In the genomic region with DNA sequence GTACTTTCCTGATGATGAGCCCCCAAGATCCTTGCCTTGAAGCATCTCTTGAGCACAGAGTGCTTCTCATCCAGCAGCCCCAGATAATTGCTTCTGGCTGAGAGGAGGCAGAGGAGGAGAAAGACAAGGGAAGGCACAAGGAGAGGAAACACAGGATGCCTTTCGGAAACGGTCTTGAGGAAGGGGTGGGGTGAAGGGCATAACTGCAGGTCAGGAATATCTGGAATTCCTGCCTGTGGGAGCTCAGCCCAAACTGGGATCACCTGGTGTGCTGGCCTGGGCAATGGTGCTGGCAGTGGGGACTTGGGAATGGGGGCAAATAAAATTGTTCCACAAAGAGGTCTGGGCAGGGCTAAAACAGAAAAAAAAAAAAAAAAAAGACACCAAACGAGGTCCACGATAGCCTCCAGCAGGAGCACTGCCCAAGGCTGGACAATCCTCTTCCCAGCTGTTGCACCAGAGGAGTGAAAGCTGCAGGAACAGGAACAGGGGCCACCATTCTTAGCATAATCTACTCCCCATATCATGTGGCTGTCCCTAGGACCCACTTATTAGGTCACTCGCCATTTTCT, we compare ENCODE assay signal across 14 mouse cellular contexts. TPM values are rescaled to one million over a fixed set of nuclear protein-coding genes. Genes with fewer than 3 reads are reported as not detected.
DNase-seq lines count a peak whose midpoint lies in the region; ATAC-seq and TF ChIP-seq lines count a peak whose summit lies in the region.
"Had no signal": no experiment of that assay in that cellular context is flagged by ENCODE, and none has a peak within 500 bp of the region (broad histone marks: within the 10 kb centered on the region; RNA-seq: fewer than 3 reads in every experiment).

No protein-coding gene starts in this region.

- ATAC-seq in heart, embryonic 14.5 days (ENCODE audit: insufficient number of reproducible peaks, insufficient read depth, low FRiP score, low read depth) = no peak
- no peak for ATAC-seq in lung, embryonic 15.5 days (ENCODE audit: borderline replicate concordance, extremely low read depth, low FRiP score, low TSS enrichment)
- no peak for ATAC-seq in limb, embryonic 15.5 days (ENCODE audit: insufficient number of reproducible peaks, low FRiP score, low TSS enrichment, low read depth)
- ATAC-seq: CD4-positive, CD25-positive, alpha-beta regulatory T cell, adult 4 months; Patski had no signal

- H3K27ac ChIP-seq in heart, embryonic 14.5 days (replicated peaks in 1 of 2; ENCODE audit: control insufficient read depth in 1 of 2, insufficient read depth in 1 of 2, low read depth in 2 of 2, low read length in 2 of 2) = peak overlapping the region; percentile 85 to 99
- H3K27ac ChIP-seq in lung, embryonic 15.5 days = peak overlapping the region; percentile 67
- H3K27ac ChIP-seq in embryonic facial prominence, embryonic 10.5 days (replicated peaks) = peak overlapping the region; percentile 44; the same call in 1 of the 2 replicates
- H3K27ac ChIP-seq in limb, embryonic 15.5 days = peak overlapping the region; percentile 55

- peak overlapping the region; percentile 49 for H3K4me2 ChIP-seq in heart, embryonic 14.5 days (ENCODE audit: low read length)
- no peak overlapping the region for H3K4me2 ChIP-seq in lung, embryonic 15.5 days
- no peak overlapping the region for H3K4me2 ChIP-seq in limb, embryonic 15.5 days

- TF ChIP-seq POLR2A in lung, adult 2 months (IDR thresholded peaks at IDR 0.05; ENCODE audit: borderline replicate concordance, extremely low read depth, low read depth, low read length) = no peak

- H3K4me1 ChIP-seq in heart, embryonic 14.5 days (ENCODE audit: control insufficient read depth in 2 of 2, insufficient read depth in 2 of 2, low read length in 2 of 2) = peaks cover 83 to 93% of the 10 kb centered on the region in 2 experiments
- H3K4me1 ChIP-seq in lung, embryonic 15.5 days = peaks cover 67% of the 10 kb centered on the region
- peaks cover 49% of the 10 kb centered on the region for H3K4me1 ChIP-seq in lung, adult 2 months (ENCODE audit: control insufficient read depth, insufficient read depth, low read length)
- H3K4me1 ChIP-seq in embryonic facial prominence, embryonic 10.5 days = peaks cover 76% of the 10 kb centered on the region
- H3K4me1 ChIP-seq in limb, embryonic 15.5 days = peaks cover 34% of the 10 kb centered on the region

- WGBS in heart, embryonic 14.5 days = 15% methylated on average over 5 of the region's 5 CpGs
- 27% methylated on average over 5 of the region's 5 CpGs for WGBS in lung, embryonic 15.5 days
- WGBS in lung, adult 2 months = 24% methylated on average over 5 of the region's 5 CpGs
- WGBS in embryonic facial prominence, embryonic 10.5 days = 33% methylated on average over 5 of the region's 5 CpGs
- WGBS in limb, embryonic 15.5 days = 40% methylated on average over 5 of the region's 5 CpGs

- H3K9me3 ChIP-seq in heart, embryonic 14.5 days (ENCODE audit: control insufficient read depth, low read length) = no peaks in the 10 kb centered on the region
- H3K9me3 ChIP-seq in lung, embryonic 15.5 days = no peaks in the 10 kb centered on the region
- no peaks in the 10 kb centered on the region for H3K9me3 ChIP-seq in embryonic facial prominence, embryonic 10.5 days
- H3K9me3 ChIP-seq in limb, embryonic 15.5 days = no peaks in the 10 kb centered on the region

- intact Hi-C loops in heart, postnatal 10 days (cut with DNase I) = no loop called here

- H3K27me3 ChIP-seq in heart, embryonic 14.5 days (ENCODE audit: control insufficient read depth, insufficient read depth, low read length) = no peaks in the 10 kb centered on the region
- H3K27me3 ChIP-seq in lung, embryonic 15.5 days = no peaks in the 10 kb centered on the region
- no peaks in the 10 kb centered on the region for H3K27me3 ChIP-seq in embryonic facial prominence, embryonic 10.5 days (replicated peaks; ENCODE audit: low read depth, poor library complexity, severe bottlenecking)
- no peaks in the 10 kb centered on the region for H3K27me3 ChIP-seq in limb, embryonic 15.5 days
- H3K27me3 ChIP-seq: Patski had no signal

- peak overlapping the region; percentile 73 for H3K9ac ChIP-seq in heart, embryonic 14.5 days (ENCODE audit: low read length)
- H3K9ac ChIP-seq in lung, embryonic 15.5 days = no peak overlapping the region
- H3K9ac ChIP-seq in limb, embryonic 15.5 days = no peak overlapping the region

- no peak for TF ChIP-seq CTCF in lung, adult 2 months (IDR thresholded peaks at IDR 0.05; ENCODE audit: insufficient read depth, low read length)

- no peak for DNase-seq in heart, postnatal 10 days
- DNase-seq in lung, adult 2 months = no peak
- no peak for DNase-seq in embryonic facial prominence, embryonic 10.5 days (ENCODE audit: low spot score)
- no peak for DNase-seq in layer of hippocampus, postnatal 10 days (ENCODE audit: low spot score in 2 of 2)
- DNase-seq in gastrocnemius, postnatal 10 days = no peak
- DNase-seq: adrenal gland, postnatal 25 days; cerebellum, adult 18-20 months; liver, postnatal 0 days; thymus, postnatal 25 days had no signal

- no peak overlapping the region for H3K4me3 ChIP-seq in heart, embryonic 14.5 days (ENCODE audit: control insufficient read depth in 1 of 2, insufficient read depth in 1 of 2, low read depth in 1 of 2, low read length in 2 of 2)
- H3K4me3 ChIP-seq in lung, embryonic 15.5 days = no peak overlapping the region
- H3K4me3 ChIP-seq in lung, adult 2 months (replicated peaks; ENCODE audit: extremely low read depth, low read depth, low read length) = no peak overlapping the region
- H3K4me3 ChIP-seq in embryonic facial prominence, embryonic 10.5 days = no peak overlapping the region
- no peak overlapping the region for H3K4me3 ChIP-seq in limb, embryonic 15.5 days

- peaks cover 3% of the 10 kb centered on the region; the same call in 1 of the 2 replicates for H3K36me3 ChIP-seq in heart, embryonic 14.5 days (ENCODE audit: control insufficient read depth, insufficient read depth, low read length)
- H3K36me3 ChIP-seq in lung, embryonic 15.5 days = no peaks in the 10 kb centered on the region
- H3K36me3 ChIP-seq in embryonic facial prominence, embryonic 10.5 days (replicated peaks) = no peaks in the 10 kb centered on the region
- 0 out of 2 replicates have a peak, but pooled peaks cover 3% of the 10 kb centered on the region for H3K36me3 ChIP-seq in limb, embryonic 15.5 days

RNA-seq across cellular contexts. Expression of gene Pitpnm2, which starts 43.7 kb away (rescaled TPM):
- polyA plus RNA-seq in heart, embryonic 14.5 days (2014; fragmentation: Nextera tagmentation; extraction: Ambion mirVana) = 10.2 and 12.0 TPM in 2 replicates
- total RNA-seq in heart, postnatal 10 days (2021) = 10 to 100 TPM; 54.2 to 58.3 TPM
- polyA plus RNA-seq in lung, embryonic 15.5 days (2015; fragmentation: Nextera tagmentation; extraction: Ambion mirVana) = 6.2 and 6.7 TPM in 2 replicates
- polyA plus RNA-seq in lung, adult 2 months (2012; rRNA removed) = 122 and 163 TPM in 2 replicates
- polyA plus RNA-seq in embryonic facial prominence, embryonic 10.5 days (2016; fragmentation: Nextera tagmentation; extraction: Ambion mirVana) = 3.2 and 4.0 TPM in 2 replicates
- polyA plus RNA-seq in limb, embryonic 15.5 days (2015; fragmentation: Nextera tagmentation; extraction: Ambion mirVana) = 4.8 and 5.2 TPM in 2 replicates
- total RNA-seq in layer of hippocampus, postnatal 10 days (2021) = 100 to 1,000 TPM; 125 to 126 TPM
- total RNA-seq in gastrocnemius, postnatal 10 days (2021) = 10 to 100 TPM; 20.8 to 25.4 TPM
